Mouse (Mus musculus): ENCODE measurements around the gene Gm49320. TPM values are rescaled to one million over a fixed set of nuclear protein-coding genes. Genes with fewer than 3 reads are reported as not detected.

The Gm49320 gene
- total RNA-seq, 4 experiments from 2014 or later: 2.0 to 2.8 (median 2.3) TPM

GRCm38 (mm10) chr8:4258233-4258632 is 19.6 kb downstream of the Gm49320 start:
- peak; percentile 83 for DNase-seq (ENCODE audit: low spot score in 2 of 2)

GRCm38 (mm10) chr8:4258678-4259077 is 20.0 kb downstream of the Gm49320 start:
- peak in 1 of 2 experiments; percentile 59 for DNase-seq (ENCODE audit: low spot score in 2 of 2)

- peak; percentile 88 to 89 for DNase-seq (ENCODE audit: low spot score in 2 of 2)
Measured at GRCm38 (mm10) chr8:4259125-4259804, 20.6 kb downstream of the Gm49320 start, which contains the start of gene Ctxn1. Gene Ctxn1 (minus strand): TSS chr8:4259274.

DNA sequence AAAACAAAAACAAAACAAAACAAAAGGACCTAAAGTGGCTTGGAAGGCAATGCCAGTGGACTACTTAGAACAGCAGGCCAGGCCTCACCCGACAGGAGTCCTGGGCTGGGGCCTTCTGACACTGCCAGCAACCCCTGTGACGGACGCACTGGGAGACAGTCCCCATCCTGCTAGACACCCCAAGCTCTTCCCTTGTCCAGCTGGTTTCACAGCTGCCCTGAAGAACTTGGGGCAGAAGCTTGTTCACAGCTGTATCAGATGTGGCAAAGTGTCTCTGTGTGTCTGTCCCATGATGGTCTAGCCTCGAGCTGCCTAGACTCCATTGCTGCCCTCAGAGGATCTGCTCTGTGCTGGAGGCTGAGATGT is 21.1 kb downstream of the Gm49320 start:
- DNase-seq (ENCODE audit: low spot score in 2 of 2): no peak

DNA sequence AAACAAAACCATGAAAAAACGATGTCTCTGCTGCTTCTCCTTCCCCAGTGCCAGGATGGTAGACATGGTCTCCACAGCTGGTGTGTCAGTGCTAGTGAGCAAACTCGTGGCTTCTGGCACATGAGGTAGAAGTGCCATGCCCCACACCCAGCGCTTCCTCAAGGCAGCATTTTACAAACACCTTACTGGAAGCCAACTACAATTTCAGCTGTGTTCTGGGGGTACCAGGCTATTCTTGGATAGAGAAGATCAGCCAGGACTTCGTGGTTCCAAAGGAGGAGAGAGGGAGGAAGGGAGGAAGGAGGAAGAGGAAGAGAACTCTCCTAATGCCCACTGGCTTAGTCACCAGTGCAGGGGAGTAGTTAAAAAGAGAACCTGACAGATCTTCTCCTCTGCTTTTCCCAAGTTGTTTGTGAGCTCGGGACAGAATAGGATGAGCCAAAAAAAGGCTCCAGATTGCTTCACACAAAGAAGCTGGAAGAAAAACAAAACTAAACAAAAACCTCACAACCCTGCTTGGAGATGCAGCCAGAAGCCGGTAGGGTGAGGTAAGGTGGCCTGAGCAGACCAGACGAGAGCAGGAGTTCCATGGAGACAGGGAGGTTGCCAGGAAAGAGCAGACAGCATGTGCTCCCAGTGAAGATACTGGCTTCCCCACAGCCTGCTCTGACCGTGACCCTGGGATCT is 24.6 kb downstream of the Gm49320 start:
- DNase-seq (ENCODE audit: low spot score in 2 of 2): no peak

- no peak for DNase-seq (ENCODE audit: low spot score in 2 of 2)
Measured at GRCm38 (mm10) chr8:4265160-4265914, 26.7 kb downstream of the Gm49320 start.

DNA sequence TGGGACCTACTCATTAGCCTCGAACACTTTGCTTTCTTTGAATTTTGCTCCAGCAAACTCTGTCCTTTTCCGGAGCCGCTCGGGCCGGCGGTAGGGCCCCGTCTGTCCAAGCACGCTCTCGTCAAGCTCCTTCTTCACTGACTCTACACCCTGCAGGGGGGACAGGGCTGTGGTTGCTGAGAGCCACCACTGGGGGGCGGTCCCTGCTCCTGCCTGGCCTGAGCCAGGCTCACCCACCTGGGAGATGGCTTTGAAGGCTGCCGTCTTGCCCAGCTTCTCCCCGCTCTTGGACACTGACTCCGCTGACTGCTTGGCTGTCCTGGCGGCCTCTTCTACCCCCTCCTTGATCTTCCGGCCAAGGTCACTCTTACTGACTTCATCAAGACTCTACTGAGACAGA is 29.0 kb downstream of the Gm49320 start:
- no peak for DNase-seq (ENCODE audit: low spot score in 2 of 2)

DNA sequence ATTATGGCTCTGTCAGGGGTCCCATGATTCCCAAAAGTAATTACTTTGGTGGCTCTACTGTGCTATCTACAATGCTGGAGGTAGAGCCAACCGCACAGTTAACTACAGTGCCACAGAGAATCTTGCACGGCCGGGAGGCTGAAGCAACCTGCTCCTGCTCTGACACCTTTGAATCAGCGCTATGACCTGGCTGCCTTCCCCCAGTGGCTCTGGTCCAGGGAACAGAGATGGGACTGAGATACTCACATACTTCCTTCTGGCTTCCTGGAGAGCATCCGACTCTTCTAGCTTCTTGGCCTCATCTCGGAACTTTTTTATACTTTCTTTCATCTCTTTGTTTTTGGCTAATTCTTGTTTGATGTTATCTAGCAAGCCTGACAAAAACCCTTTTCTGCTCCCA is 30.9 kb downstream of the Gm49320 start:
- DNase-seq (ENCODE audit: low spot score in 2 of 2): no peak

DNA sequence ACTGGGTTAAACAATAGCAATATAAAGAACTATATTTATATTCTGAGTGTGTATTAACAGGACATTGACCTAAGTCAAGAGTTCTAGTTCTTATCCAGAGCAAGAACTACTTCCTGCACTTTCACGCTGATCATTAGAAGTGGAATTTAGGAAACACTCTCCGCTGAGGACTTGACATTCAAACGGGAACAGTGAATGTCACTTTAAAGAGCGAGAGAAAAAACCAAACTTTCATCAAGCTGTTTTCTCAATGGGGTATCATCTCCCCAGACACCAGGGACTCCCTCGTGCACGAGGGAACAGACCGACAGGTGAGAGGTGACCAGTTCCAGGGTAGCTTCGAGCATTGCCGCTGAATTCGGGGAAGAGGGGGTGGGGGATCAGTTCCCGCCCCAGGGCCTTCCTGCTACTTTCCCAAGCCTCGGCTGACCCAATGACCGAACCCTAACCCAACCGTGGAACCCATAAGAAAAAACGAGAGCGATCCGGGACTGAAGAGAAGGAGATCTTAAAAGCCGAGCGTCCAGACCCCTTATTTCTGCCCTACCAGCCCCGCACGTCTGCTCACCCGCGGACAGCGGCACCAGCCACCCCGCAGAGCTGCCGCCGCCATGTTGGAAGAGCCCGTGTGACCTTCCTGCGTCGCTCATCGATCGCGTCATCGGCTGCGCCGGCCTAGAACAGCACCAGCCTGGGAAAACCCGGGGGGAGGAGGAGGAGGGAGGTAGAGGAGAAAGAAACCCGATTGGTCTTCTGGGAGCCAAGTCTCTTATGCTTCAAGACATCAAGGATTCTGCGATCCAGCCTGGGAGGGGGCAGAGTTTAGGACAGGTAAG is 36.8 kb downstream of the Gm49320 start, which contains the start of gene Timm44:
Gene Timm44 (minus strand): TSS at position 639 of the 836 bp plus-strand sequence.
- DNase-seq (ENCODE audit: low spot score in 2 of 2): peak; percentile 92 to 95

- DNase-seq (ENCODE audit: low spot score in 2 of 2): no peak
Measured at GRCm38 (mm10) chr8:4276111-4276465, 37.4 kb downstream of the Gm49320 start.

DNA sequence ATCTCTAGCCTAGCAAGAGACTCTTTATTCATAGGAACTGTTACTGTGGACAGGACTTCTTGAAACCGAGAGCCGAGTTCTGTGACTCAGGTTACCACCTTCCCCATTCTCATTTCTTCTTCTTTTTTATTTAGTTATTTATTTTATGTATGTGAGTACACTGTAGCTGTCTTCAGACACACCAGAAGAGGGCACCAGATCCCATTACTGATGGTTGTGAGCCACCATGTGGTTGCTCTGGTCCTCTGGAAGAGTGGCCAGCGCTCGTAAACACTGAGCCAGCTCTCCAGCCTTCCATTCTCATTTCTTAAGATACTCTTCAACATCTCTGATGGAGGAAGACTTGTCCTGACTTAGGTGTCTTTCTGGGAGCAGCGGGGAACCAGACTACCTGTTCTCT is 54.1 kb downstream of the Gm49320 start:
- no peak for DNase-seq (ENCODE audit: low spot score in 2 of 2)

GRCm38 (mm10) chr8:4297822-4298221 is 59.2 kb downstream of the Gm49320 start:
- no peak for DNase-seq (ENCODE audit: low spot score in 2 of 2)

Other genes starting within 250 kb of the Gm49320 start
- gene Cd209f, start 133.0 kb upstream of the Gm49320 start, total RNA-seq (2022): under 1 TPM in 3 of 4 experiments, not detected in 1; 0.30 to 0.89 (median 0.37) TPM
- under 1 TPM in 1 of 4 experiments, not detected in 3; 0.65 TPM for gene Cd209g, start 104.8 kb upstream of the Gm49320 start, total RNA-seq (2022)
- gene Evi5l, start 72.3 kb upstream of the Gm49320 start, total RNA-seq (2022): 100 to 1,000 TPM in 2 of 4 experiments, 10 to 100 TPM in 2; 90.2 to 127 (median 105) TPM
- 10 to 100 TPM; 34.9 to 44.0 (median 40.0) TPM for gene Prr36, start 21.4 kb upstream of the Gm49320 start, total RNA-seq (2022)
- under 1 TPM in 2 of 4 experiments, not detected in 2; 0.11 to 0.16 TPM for gene Lrrc8e, start 12.0 kb upstream of the Gm49320 start, total RNA-seq (2022)
- 100 to 1,000 TPM in 3 of 4 experiments, 10 to 100 TPM in 1; 99.3 to 117 (median 110) TPM for gene Map2k7, start 125 bp upstream of the Gm49320 start, total RNA-seq (2022)
- gene Tgfbr3l, start 9.3 kb downstream of the Gm49320 start, total RNA-seq (2022): 10 to 100 TPM; 12.8 to 19.2 (median 16.5) TPM
- 10 to 100 TPM; 27.5 to 36.9 (median 32.2) TPM for gene Snapc2, start 14.2 kb downstream of the Gm49320 start, total RNA-seq (2022)
- gene Ctxn1, start 20.4 kb downstream of the Gm49320 start, total RNA-seq (2022): 100 to 1,000 TPM; 421 to 475 (median 460) TPM
- gene Timm44, start 37.0 kb downstream of the Gm49320 start, total RNA-seq (2022): 10 to 100 TPM; 65.1 to 80.9 (median 70.8) TPM
- 10 to 100 TPM; 21.2 to 31.6 (median 24.3) TPM for gene Ccl25, start 86.3 kb downstream of the Gm49320 start, total RNA-seq (2022)
- 10 to 100 TPM; 69.3 to 80.9 (median 76.7) TPM for gene Elavl1, start 86.5 kb downstream of the Gm49320 start, total RNA-seq (2022)

Measured in layer of hippocampus, adult 8-10 months (tissue).